In genomic region chr13:91462893-91463481, GRCm38 (mm10) we compare ENCODE assay signal across 8 mouse cellular contexts. TPM values are rescaled to one million over a fixed set of nuclear protein-coding genes. Genes with fewer than 3 reads are reported as not detected.
DNase-seq lines count a peak whose midpoint lies in the region; ATAC-seq and TF ChIP-seq lines count a peak whose summit lies in the region.

No protein-coding gene starts in this region.

- no peak overlapping the region for H3K27ac ChIP-seq in forebrain, embryonic 11.5 days (ENCODE audit: low read depth, low read length)
- H3K27ac ChIP-seq in thymus, adult 2 months (ENCODE audit: control insufficient read depth, insufficient read depth, low read length) = no peak overlapping the region

- H3K9me3 ChIP-seq in forebrain, embryonic 11.5 days (ENCODE audit: control insufficient read depth, low read length) = no peaks in the 10 kb centered on the region

- peak; percentile 26 for DNase-seq in cerebellum, adult 11-12 months
- no peak for DNase-seq in cerebellum, adult 11 months
- peak; percentile 52 for DNase-seq in MN1 (ENCODE audit: low spot score)
- DNase-seq in forebrain, embryonic 11.5 days (ENCODE audit: low spot score) = no peak
- DNase-seq in kidney, postnatal 14 days = peak; percentile 44
- peak; percentile 18 for DNase-seq in lung, postnatal 25 days (ENCODE audit: low spot score)
- peak; percentile 22 for DNase-seq in thymus, adult 2 months
- no peak for DNase-seq in ovary, postnatal 36 days (ENCODE audit: low spot score)

- peak overlapping the region; percentile 33 for H3K4me2 ChIP-seq in forebrain, embryonic 11.5 days (ENCODE audit: low read depth, low read length, severe bottlenecking)

- ATAC-seq in forebrain, embryonic 11.5 days (replicated peaks; ENCODE audit: low FRiP score) = no peak

- no peaks in the 10 kb centered on the region for H3K36me3 ChIP-seq in forebrain, embryonic 11.5 days (ENCODE audit: control insufficient read depth, insufficient read depth, low read length)
- H3K36me3 ChIP-seq in thymus, adult 2 months (ENCODE audit: control insufficient read depth, insufficient read depth, low read length) = no peaks in the 10 kb centered on the region

- peak overlapping the region; percentile 9 for H3K4me3 ChIP-seq in forebrain, embryonic 11.5 days (ENCODE audit: low read depth, low read length)
- no peak overlapping the region for H3K4me3 ChIP-seq in thymus, adult 2 months (ENCODE audit: control insufficient read depth, insufficient read depth, low read length)

- peaks cover 9% of the 10 kb centered on the region for H3K4me1 ChIP-seq in forebrain, embryonic 11.5 days (replicated peaks; ENCODE audit: control insufficient read depth, insufficient read depth, low read length)
- peaks cover 7% of the 10 kb centered on the region for H3K4me1 ChIP-seq in thymus, adult 2 months (replicated peaks; ENCODE audit: control insufficient read depth, insufficient read depth, low read length)

- no peaks in the 10 kb centered on the region for H3K27me3 ChIP-seq in forebrain, embryonic 11.5 days (ENCODE audit: control insufficient read depth, insufficient read depth, low read length)
- no peaks in the 10 kb centered on the region for H3K27me3 ChIP-seq in thymus, adult 2 months (ENCODE audit: control insufficient read depth, insufficient read depth, low read length)

- no peak for TF ChIP-seq CTCF in thymus, adult 2 months (IDR thresholded peaks at IDR 0.05; ENCODE audit: borderline replicate concordance, control insufficient read depth, extremely low read depth, insufficient read depth, low read length, poor library complexity)

- WGBS in forebrain, embryonic 11.5 days = 25% methylated on average over 9 of the region's 9 CpGs
- WGBS in thymus, adult 2 months = 11% methylated on average over 9 of the region's 9 CpGs

- H3K9ac ChIP-seq in forebrain, embryonic 11.5 days (ENCODE audit: low read length) = 0 out of 2 replicates have a peak overlapping the region, but pooled peaks have one; percentile 7

- no peak for TF ChIP-seq POLR2A in thymus, adult 2 months (IDR thresholded peaks at IDR 0.05; ENCODE audit: control insufficient read depth, extremely low read depth, insufficient read depth, low read length, poor library complexity)

RNA-seq across cellular contexts. Expression of gene Ssbp2, which starts 2.9 kb away (rescaled TPM):
- polyA plus RNA-seq in forebrain, embryonic 11.5 days (2014; fragmentation: Nextera tagmentation; extraction: Ambion mirVana) = 179 and 190 TPM in 2 replicates
- polyA plus RNA-seq in thymus, adult 2 months (2012; rRNA removed) = 115 and 125 TPM in 2 replicates

Comparison
In these comparisons a context has a peak if more than half of its experiments do, and no peak if none do; other contexts are left out.
1. DNase-seq: peak in cerebellum, adult 11-12 months (single experiment), MN1 (single experiment), kidney, postnatal 14 days (single experiment), lung, postnatal 25 days (single experiment) and thymus, adult 2 months (single experiment); none in cerebellum, adult 11 months (single experiment), forebrain, embryonic 11.5 days (single experiment) and ovary, postnatal 36 days (single experiment).